Mouse (Mus musculus) left cerebral cortex, postnatal 36 days (tissue): ENCODE measurements around the gene Flrt3. TPM values are rescaled to one million over a fixed set of nuclear protein-coding genes. Genes with fewer than 3 reads are reported as not detected.

Source experiments
- DNase-seq, 2 experiments: peaks; one replicate each; pipeline ENCODE4 v3.0.0; 2021 to 2022; ENCODE audit warnings: low spot score in 2 of 2, mixed read lengths in 1 of 2
- intact Hi-C: fragments of 180-260 bp; cut with DNase I; formaldehyde crosslinking; loops from one replicate; pipeline ENCODE4 v1.15.1; 2025
- total RNA-seq, 2 experiments: library from RNA; stranded (reverse); gene quantifications; 2 replicates each; pipeline ENCODE4 v1.2.3; 2021

Gene Flrt3
- total RNA-seq: 10 to 100 TPM; 28.0 to 33.4 TPM

DNA sequence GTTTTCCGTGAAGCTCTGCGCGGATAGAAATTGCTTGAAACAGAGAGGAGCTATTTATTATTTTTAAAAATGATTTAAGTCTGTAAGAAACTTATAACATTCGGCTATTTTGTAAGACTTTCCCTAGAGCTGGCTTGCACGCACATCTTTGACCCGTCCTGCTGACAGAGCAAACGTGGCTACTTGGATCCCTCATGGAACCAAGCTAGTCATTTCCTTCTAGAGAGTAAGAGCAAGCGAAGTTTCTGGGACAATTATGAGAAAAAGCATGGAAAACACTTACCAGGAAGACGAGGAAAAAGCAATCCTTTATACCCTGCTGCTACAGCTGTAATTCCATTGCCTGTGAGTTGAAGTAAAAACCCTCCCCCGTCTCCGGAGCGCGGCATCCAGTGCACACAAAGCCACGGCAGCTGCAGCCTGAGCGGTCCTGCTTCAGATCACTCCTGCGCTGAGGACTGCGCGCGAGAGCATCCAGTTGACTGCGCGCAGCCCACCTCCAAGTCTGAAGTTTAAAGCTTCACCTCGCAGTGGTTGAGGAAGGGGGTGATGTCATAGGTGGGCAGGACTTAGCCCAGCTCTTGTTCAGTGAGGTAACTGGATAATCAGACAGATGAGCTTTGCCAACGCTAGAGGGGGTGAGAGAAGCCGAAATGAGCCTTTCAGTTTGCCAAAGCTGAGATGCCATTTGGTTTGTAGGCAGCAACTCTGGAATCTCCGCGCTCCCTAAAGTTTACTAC lies at the start of gene Flrt3:
Gene Flrt3 (minus strand): TSS at position 507 of the 740 bp plus-strand sequence.
- peak; percentile 90 to 91 for DNase-seq
- intact Hi-C loops: loop anchor here (2.0 to 10.0 kb wide), 2 partner anchors 734 to 1574 kb away; no protein-coding TSS in a partner anchor

DNA sequence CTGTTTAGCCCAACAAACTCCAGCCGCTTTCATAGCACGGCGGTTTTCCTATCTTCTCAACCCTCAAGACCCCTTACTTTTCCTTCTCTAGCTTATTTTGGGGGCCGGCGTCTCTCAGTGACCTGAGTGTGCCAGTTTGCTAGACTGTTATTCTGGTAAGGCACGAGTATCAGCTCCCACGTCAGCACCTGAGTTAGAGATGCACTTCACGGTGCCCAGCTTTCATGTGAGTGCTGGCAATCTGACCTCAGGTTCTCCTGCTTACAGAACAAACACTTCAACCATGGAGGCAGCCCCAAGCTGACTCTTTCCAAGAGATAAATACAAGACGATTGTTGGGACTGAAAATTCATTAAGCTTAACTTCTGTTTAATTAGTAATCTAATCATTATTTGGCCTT lies 46.1 kb upstream of the Flrt3 start:
- intact Hi-C loops: no loop called here
- no peak for DNase-seq

DNA sequence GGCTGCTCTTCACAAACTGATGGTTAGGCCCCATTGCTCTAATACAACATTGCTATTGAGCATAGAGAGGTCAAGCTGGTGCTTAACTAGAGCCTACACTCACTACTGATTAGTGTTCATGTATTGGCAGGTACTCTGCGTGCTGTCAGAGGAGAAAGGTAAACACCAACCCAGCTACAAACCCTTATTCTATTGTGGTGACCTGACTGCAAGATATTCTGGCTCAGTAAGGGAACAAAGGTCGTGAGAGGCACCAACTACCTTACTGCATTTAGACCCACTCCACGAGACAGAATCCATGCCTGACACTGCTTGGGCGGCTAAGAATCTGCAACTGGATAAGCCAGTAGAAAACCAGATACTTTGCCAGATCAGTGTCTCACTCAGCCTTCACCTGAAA lies 44.6 kb upstream of the Flrt3 start:
- no peak for DNase-seq
- intact Hi-C loops: no loop called here

DNA sequence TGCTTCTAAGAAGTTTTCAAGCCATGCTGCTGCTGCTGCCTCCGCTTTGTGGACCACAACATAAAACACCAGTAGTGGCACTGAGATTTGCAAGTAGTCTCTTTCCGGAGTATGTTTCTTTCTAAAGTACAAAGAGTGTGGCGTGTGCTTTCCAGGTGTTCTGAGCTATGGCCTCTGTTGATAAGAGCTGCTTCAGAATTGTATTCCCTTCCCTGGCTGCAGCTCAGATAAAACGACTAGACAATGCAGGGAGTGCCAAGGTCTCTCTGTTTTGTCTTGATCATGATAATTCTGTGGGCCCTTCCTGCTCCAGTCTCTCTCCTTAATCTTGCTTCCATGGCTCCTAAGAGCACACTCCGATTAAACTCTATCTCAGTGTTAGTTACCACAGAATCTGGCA lies 36.3 kb upstream of the Flrt3 start:
- intact Hi-C loops: no loop called here
- DNase-seq: no peak

DNA sequence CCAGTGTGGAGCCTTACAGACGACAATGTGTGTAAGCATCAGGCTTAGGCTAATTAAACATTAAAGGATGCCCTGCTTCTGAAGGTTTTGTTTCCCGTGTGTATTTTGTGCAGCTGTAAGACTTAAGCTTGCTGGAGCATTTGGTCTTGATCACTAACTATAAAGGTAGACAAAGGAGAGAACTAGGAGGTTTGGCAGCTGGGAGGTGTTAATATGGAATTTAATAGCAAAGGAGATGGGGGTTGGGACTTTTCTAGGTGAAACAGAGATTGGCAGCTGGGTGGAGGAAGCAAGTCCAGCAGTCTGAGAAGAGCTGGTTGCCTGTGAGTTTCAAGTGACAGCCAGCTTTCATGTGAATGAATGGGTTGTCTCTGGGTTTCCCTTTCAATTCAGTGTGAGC lies 34.0 kb upstream of the Flrt3 start:
- no peak for DNase-seq
- intact Hi-C loops: no loop called here

DNA sequence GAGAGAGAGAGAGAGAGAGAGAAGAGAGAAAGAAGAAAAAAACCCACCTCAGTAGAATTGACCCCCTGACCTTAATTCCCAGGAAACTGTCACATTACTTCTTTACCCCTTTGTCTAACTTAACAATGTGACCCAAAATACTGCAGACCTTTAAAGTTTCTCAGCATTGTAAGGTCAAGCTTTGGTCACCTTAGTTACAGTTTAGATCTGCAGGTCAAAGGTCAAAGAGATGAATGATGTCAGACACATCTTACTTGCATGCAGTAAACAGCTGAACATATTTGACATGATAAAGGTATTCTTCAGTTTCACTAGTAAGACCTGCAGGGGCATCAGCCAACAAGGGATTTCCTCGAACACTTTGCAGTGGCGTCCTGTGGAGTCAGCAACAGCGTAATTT lies 32.9 kb upstream of the Flrt3 start:
- no peak for DNase-seq
- intact Hi-C loops: no loop called here

DNA sequence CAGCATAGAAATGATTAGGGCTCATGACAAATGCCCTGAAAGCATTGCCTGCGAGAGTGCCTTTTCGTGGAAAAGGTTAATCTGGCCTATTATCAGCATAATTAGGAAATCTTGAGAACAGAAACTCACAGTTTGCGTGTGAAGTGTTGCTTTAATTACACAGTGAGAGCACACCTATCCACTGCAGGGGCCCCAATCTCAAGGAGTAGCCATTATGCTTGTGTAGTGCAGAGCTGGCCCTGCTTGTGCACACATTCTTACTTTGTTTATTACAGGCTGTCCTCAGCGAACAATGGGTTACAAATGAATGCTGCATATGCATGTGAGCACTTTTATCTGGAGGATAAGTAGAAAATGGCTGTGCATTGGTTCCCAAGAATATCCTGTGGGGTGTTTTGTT lies 32.1 kb upstream of the Flrt3 start:
- DNase-seq: no peak
- intact Hi-C loops: no loop called here

DNA sequence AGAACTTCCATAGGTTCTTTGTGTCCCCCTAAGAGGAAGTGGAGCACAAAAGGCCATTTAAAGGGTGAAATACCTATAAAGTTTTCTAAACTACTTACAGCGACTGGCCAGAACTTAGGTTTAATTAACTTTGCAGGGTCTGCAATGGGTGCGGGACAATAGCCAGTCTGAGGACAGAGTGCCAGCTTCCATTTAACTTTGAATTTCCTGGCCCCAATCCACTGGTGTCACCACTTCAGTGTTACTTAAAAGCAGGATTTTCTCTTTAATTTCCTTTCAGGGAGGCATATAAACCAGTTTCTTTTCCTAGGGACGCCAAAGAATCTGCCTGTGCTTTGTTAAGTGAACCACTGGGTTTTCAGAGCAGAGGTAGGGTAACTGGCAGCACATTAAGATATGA lies 27.3 kb upstream of the Flrt3 start:
- intact Hi-C loops: no loop called here
- DNase-seq: no peak

DNA sequence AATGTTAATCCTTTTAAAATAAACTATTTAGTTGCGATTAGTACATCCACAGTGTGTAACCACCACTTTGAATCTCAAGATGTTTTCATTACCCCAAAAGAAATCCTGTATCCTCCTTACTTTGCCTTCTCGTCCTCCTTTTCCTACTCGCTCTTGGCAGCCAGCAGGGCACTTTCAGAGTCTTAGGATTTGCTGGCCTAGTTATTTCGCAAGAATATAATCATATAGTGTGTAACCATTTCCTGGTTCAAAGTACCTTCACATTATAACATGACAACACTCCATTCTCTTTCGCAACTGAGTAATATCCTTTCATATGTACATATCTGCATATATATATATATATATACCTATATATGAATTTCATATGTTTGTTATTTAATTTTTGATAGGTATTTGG lies 22.6 kb upstream of the Flrt3 start:
- DNase-seq: no peak
- intact Hi-C loops: no loop called here

DNA sequence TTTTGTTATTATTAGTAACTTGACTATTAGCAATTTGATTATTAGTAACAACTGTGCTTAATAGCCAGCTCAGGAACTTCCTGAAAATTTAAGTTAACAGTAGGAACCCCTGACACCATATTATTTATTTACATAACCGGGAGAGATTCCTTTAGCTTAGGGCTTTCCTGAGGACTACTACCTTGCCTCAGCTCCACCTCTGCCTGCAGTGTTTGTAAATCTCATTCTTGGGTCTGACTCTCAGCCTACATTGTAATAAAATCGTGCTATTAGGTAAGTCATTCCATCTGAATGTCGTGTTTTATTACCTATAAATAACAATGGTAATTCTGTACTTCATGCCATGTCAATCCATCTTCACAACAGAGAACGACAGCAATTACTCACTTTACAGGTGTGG lies 21.2 kb upstream of the Flrt3 start:
- no peak for DNase-seq
- intact Hi-C loops: no loop called here

DNA sequence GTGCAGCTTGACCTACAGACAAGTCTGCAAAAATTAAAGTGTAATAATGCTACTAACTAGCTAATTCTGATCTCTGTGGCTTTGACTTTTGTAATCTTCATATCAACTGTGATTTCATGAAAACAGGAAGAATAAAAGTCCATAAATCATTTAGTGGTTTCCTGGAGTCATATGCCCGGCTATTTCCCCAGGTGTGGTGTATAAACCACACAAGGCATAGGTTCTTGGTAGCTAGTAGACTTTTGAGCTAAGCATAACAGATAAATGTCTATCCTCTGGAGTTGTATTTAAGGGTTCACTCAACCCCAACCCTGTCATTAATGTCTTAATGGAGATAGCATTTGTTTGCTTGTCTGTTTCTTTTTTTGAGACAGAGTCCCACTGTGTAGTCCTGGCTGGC lies 20.1 kb upstream of the Flrt3 start:
- DNase-seq: no peak
- intact Hi-C loops: no loop called here

DNA sequence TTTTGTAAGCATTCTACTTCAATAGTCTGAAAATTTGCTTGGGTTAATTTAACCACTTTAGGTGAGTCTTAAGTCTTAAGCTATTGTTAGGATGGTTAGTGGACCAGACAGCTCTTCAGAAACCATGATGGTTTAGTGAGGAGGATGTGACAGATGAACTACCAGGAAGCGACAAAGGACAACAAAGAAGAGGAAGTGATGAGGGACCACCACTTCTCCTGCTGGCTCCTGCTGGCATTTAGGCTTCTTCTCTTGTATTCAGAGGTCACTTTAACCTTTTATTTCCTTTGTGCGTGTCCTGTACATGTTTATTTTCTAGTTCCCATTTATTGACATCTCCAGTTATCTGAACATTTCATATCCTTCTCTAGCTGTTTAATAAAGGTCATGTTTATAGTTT lies 19.6 kb upstream of the Flrt3 start:
- intact Hi-C loops: no loop called here
- no peak for DNase-seq

DNA sequence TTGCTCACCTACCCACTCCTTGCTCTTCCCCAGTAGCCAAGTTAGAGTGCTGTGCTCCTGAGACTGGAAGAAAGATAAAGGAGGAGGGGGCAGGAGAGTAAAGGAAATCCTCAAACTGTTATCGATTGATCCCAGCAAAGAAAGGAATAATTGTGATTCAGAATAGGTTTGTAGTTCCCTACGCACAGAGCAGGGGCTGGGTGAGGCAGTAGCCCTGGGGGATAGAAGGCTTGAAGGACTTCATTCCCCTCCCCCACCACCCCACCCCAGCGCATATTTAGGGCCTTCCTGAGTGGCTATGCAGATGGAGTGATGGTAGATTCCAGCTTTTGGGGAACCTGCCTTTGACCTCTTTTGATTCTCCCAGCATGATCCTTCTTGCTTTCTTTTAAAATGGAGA lies 5.5 kb upstream of the Flrt3 start:
- no peak for DNase-seq
- intact Hi-C loops: loop anchor here (10.0 kb wide), 1 partner anchor 728 kb away; no protein-coding TSS in a partner anchor

DNA sequence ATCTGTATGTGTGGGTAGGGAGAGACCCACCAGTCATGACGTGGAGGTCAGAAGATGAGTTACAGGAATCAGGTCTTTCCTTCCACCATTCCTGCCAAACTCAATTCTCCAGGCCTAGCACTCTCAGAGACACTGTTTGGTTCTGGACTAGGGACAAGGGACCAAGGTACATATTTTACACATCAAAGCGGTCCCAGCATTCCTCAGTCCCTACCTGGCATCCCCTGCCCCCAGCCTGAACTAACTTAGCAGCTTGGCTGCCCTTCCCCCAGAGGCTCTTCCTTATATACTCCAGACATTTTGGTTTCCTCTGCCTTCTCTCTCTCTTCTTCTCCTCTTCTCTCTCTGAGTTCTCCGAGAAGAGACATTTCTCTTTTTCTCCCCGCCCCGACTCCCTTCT lies 2.2 kb upstream of the Flrt3 start:
- no peak for DNase-seq
- intact Hi-C loops: loop anchor here (10.0 kb wide), 1 partner anchor 731 kb away; no protein-coding TSS in a partner anchor

DNA sequence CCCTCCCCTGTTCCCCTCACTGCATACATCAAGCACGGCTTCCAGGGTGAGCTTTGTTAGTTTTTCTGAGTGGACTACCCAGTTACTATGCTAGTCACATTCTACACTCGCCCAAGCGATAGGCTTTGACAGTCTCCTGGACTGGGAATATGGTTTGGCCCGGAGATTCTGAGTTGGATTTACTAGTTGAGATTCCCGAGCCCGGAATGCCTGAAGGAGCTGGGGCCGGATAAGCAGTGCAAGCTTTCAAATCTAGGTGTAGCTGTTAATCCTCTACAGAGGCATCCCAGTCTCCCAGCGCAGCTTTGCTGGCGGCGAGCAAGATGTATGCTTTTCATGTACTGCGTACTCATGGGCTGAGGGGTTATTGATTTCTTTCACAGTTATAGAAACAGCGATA lies 812 bp downstream of the Flrt3 start:
- DNase-seq: peak; percentile 72 to 76
- intact Hi-C loops: loop anchor here (2.0 to 10.0 kb wide), 2 partner anchors 734 to 1574 kb away; no protein-coding TSS in a partner anchor

DNA sequence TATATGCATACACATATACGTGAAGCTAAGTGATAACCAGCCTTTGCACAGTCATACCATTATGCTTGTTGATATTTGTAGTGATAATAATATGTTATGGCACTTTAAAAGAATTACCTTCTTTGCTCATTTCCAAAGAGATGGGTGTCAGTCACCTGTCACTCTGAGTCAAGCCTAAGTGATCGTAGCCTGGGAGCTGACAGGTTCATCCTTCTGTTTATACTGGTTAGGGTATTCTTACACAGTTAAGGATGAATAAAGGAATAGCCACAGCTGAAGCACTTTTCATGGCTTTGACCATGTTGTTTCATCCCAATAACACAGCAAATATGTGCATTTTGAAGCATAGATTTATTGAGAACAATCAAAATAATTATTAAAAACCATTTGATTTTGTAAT lies 1.5 kb downstream of the Flrt3 start:
- intact Hi-C loops: loop anchor here (2.0 to 10.0 kb wide), 4 partner anchors 135 to 1975 kb away; no protein-coding TSS in a partner anchor
- no peak for DNase-seq

DNA sequence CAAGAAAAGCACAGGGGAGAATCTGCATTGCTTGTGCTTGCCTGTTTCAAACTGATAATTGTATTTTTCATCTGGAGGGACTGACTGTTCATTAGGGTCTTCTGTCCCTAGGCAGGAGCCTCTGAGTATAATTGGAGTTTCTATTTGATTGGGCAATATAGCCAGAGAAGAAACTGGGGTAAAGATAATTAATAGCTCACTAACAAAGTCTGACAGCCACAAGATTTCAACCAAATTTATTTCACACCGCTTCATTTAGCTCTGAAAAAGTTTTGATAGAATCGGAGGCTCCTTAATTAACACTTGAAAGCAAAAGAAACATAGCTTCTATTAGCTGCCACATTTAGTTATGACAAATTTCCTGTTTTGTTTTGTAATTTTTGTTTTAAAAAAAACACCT lies 2.2 kb downstream of the Flrt3 start:
- intact Hi-C loops: loop anchor here (10.0 kb wide), 2 partner anchors 134 to 1976 kb away; no protein-coding TSS in a partner anchor
- no peak for DNase-seq

DNA sequence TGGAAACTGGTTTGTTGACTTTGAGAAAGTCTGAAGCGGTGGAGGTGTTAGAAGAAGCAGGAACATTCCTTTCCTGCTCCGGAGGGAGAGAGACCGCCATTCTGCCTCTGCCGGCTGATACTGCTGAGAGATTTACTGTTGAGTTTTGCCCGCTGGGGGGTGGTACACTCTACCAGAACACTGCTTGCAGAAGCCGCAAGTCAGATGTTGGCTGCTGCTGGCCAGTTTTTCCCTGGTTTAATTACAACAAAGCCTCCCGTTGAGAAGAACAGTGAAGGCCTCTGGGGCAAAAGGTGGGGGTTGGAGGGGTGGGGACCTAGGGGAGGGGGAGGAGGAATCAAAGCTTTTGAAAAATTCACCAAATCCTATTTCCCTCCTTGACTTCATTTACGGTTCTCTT lies 3.0 kb downstream of the Flrt3 start:
- DNase-seq: peak; percentile 73 to 78
- intact Hi-C loops: loop anchor here (10.0 kb wide), 2 partner anchors 134 to 1976 kb away; no protein-coding TSS in a partner anchor

DNA sequence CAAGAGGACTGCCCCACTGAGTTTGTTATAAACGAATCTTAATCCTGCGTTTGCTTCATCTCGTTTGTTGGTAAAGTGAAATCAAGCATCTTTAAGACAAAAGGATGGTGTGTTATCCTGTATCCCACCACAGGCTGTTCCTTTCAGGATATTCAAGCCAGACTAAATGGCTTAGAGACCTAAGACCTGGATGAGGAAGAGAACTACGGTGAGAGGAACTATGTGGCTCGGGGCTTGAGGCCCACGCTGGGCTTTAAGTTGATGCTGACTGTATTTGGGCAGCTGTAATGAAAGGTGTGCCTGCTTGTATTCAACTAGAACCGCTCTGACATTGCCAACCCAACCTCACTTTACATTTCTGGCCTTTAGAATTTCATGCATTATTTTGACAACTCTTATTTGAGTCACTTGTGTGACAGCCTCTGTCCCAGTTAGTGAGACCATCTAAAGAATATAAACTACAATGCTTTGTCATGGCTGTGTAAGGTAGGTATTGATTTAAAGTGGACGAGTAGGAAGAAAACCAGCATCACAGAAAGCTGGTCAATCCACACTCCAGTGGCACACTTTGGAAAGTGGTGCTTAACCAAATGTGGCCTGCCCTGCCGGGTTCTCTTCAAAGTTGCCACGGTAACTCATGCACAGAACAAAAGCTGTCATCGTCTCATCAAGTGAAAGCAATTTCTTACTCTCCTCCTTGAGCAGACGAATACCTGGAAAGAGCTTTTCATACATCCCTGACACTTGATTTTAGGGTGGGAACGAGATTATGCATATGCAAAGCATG lies 3.8 kb downstream of the Flrt3 start:
- intact Hi-C loops: loop anchor here (10.0 kb wide), 2 partner anchors 133 to 1977 kb away; no protein-coding TSS in a partner anchor
- DNase-seq: no peak

DNA sequence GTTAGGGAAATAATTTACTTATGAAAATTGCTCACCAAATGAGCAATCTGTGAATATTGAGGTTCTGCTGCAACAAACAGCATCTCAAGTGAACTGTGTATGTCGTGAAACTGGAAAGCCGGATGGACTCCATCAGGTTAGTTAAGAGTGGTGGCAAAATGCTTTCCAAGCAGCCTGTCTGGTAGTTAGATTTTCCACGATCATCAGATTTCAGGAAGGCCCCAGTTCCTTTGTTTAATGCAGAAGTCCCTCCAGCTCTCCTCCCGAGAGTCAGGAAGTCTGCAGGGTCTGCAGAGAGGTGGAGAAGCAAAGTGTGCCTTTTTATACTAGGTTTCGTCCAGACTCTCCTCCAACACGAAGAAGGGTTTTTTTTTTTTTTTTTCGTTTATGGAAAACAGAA lies 4.4 kb downstream of the Flrt3 start:
- intact Hi-C loops: loop anchor here (10.0 kb wide), 2 partner anchors 132 to 1978 kb away; no protein-coding TSS in a partner anchor
- no peak for DNase-seq

DNA sequence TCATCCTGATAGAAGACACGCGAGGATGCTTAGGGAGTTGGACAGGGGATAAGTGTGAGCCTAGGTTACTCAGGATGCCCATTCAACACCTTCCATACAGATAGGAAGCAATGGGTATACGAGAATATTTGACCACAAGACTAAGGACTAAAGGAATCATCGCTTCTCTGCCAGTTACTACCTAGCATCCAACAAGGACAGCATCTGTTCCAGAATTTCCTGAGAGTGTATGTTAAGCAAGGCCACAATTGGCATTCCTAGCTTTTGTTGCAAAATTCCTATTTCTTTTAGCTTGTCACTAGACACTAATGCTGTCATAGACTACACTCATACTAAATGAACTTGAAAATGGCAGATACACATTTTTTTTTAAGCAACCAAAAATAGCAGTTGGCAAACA lies 6.9 kb downstream of the Flrt3 start:
- intact Hi-C loops: loop anchor here (10.0 kb wide), 2 partner anchors 130 to 1980 kb away; no protein-coding TSS in a partner anchor
- DNase-seq: no peak
